Mouse (Mus musculus): ENCODE data around the gene Ski. TPM values are rescaled to one million over a fixed set of nuclear protein-coding genes. Genes with fewer than 3 reads are reported as not detected.

Ski gene
- polyA plus RNA-seq, 1 experiment from 2014 or later, result 22.6 TPM

- DNase-seq (ENCODE audit: low spot score) (peak; percentile 5), ATAC-seq (no peak)
- Histone ChIP-seq H3K4me3 (ENCODE audit: low read depth, low read length) (peak overlapping the region; percentile 92), H3K27me3 (replicated peaks; ENCODE audit: insufficient read depth, low read length) (no peaks in the 10 kb centered on the region), H3K27ac (ENCODE audit: low read length) (peak overlapping the region; percentile 97), H3K9me3 (ENCODE audit: low read length) (no peaks in the 10 kb centered on the region), H3K9ac (replicated peaks; ENCODE audit: low read depth) (peak overlapping the region; percentile 84), H3K4me1 (ENCODE audit: insufficient read depth, low read depth, low read length) (peaks cover 43% of the 10 kb centered on the region), H3K4me2 (replicated peaks; ENCODE audit: low read depth, low read length) (peak overlapping the region; percentile 83), H3K36me3 (ENCODE audit: insufficient read depth, low read length) (no peaks in the 10 kb centered on the region)
- WGBS, result 0% methylated on average over 7 of the region's 7 CpGs
- TF ChIP-seq EP300 (IDR thresholded peaks at IDR 0.05), result no peak
- no peak for TF ChIP-seq CTCF (IDR thresholded peaks at IDR 0.05)
Measured at GRCm38 (mm10) chr4:155221106-155221505, 1.3 kb downstream of the Ski start.

DNA sequence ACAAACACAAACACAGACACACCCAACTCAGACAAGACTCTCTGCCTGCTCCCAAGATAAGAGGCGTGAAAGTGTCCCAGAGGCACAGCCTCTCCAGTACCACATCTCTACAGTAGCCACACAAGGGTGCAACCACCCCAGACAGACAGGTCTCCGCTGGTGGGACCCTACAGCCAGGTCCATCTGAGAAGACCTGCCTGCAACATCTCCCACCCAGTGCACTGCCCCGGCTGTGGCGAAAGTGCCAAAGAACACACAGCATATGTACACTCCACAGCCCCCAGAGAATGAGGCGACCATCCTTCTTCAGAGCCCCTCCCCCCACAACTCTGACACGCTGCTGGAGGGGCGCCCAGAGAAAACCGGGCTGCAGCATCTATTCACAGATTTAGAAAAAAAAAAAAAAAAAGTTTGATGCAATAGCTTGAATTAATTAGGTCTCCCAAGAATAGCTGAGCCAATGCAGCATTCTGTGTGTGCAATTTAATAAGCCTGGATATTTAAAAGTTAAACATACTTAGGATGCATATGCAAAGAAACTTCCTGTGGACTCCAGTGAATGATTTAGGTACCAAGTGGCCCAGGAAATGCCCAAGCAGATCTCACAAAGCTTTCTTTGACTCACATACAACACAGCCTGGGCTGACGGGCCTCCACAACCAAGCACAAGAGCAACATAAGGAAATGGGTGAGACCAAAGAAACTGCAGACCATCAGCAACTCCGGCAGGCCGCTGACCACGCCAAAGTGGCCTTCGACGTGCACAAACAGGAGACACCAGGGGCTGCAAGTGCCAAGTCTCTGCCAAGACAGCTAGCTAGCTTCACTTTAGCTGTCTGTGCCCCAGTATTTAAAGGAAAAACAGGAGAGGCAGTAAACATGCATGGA, 1.9 kb downstream of the Ski start:
- peak overlapping the region; percentile 84 for H3K9ac ChIP-seq (replicated peaks; ENCODE audit: low read depth)
- no peaks in the 10 kb centered on the region for H3K36me3 ChIP-seq (ENCODE audit: insufficient read depth, low read length)
- peak overlapping the region; percentile 83 for H3K4me2 ChIP-seq (replicated peaks; ENCODE audit: low read depth, low read length)
- peaks cover 49% of the 10 kb centered on the region for H3K4me1 ChIP-seq (ENCODE audit: insufficient read depth, low read depth, low read length)
- no peaks in the 10 kb centered on the region for H3K9me3 ChIP-seq (ENCODE audit: low read length)
- TF ChIP-seq CTCF (IDR thresholded peaks at IDR 0.05) (no peak), EP300 (IDR thresholded peaks at IDR 0.05) (no peak)
- H3K27ac ChIP-seq (ENCODE audit: low read length), result peak overlapping the region; percentile 97
- no peaks in the 10 kb centered on the region for H3K27me3 ChIP-seq (replicated peaks; ENCODE audit: insufficient read depth, low read length)
- 6% methylated on average over 14 of the region's 14 CpGs for WGBS
- peak; percentile 45 for DNase-seq (ENCODE audit: low spot score)
- no peak for ATAC-seq
- H3K4me3 ChIP-seq (ENCODE audit: low read depth, low read length), result peak overlapping the region; percentile 92

GRCm38 (mm10) chr4:155219271-155220212, 2.9 kb downstream of the Ski start:
- peaks cover 57% of the 10 kb centered on the region for H3K4me1 ChIP-seq (ENCODE audit: insufficient read depth, low read depth, low read length)
- 18% methylated on average over 12 of the region's 12 CpGs for WGBS
- H3K9me3 ChIP-seq (ENCODE audit: low read length), result no peaks in the 10 kb centered on the region
- H3K36me3 ChIP-seq (ENCODE audit: insufficient read depth, low read length), result no peaks in the 10 kb centered on the region
- no peak for TF ChIP-seq EP300 (IDR thresholded peaks at IDR 0.05)
- no peak for TF ChIP-seq CTCF (IDR thresholded peaks at IDR 0.05)
- peak overlapping the region; percentile 6 for H3K9ac ChIP-seq (replicated peaks; ENCODE audit: low read depth)
- H3K27me3 ChIP-seq (replicated peaks; ENCODE audit: insufficient read depth, low read length), result no peaks in the 10 kb centered on the region
- peak overlapping the region; percentile 92 for H3K4me3 ChIP-seq (ENCODE audit: low read depth, low read length)
- ATAC-seq (no peak), DNase-seq (ENCODE audit: low spot score) (peak; percentile 26)
- peak overlapping the region; percentile 83 for H3K4me2 ChIP-seq (replicated peaks; ENCODE audit: low read depth, low read length)
- H3K27ac ChIP-seq (ENCODE audit: low read length), result peak overlapping the region; percentile 66

DNA sequence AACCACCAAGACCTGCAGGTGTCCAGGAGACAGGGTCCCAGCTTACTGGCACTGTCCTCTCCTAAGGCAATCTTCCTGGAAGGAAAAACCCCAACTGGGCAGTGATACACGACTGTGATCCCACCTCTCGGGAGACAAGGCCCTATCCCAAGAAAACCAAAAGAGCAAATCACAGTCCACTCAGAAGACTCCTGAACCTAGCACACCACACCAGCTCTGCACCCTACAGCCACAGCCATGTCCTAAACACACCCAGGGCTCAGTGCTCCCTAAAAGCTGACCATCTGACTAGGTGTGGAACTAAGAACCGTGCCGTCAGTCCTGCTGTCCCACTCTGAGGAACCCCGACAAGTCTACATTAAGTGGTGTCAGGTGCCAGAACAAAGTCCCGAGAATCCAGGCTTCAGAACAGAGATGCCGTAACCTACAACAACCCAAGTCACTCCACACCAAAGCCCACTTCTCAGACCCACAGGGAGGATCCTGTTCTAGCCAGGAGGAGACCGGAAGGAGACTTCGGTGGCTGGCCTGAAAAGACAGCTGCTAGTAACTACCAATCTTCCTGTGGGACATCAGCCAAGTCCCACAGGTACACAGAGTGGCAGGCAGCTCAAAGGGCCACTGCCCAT, 4.2 kb downstream of the Ski start:
- H3K27me3 ChIP-seq (replicated peaks; ENCODE audit: insufficient read depth, low read length), result no peaks in the 10 kb centered on the region
- no peak overlapping the region; the same call in 1 of the 2 replicates for H3K9ac ChIP-seq (replicated peaks; ENCODE audit: low read depth)
- ATAC-seq (no peak), DNase-seq (ENCODE audit: low spot score) (no peak)
- no peaks in the 10 kb centered on the region for H3K36me3 ChIP-seq (ENCODE audit: insufficient read depth, low read length)
- peaks cover 61% of the 10 kb centered on the region for H3K4me1 ChIP-seq (ENCODE audit: insufficient read depth, low read depth, low read length)
- no peaks in the 10 kb centered on the region for H3K9me3 ChIP-seq (ENCODE audit: low read length)
- H3K4me2 ChIP-seq (replicated peaks; ENCODE audit: low read depth, low read length), result peak overlapping the region; percentile 83
- 51% methylated on average over 9 of the region's 9 CpGs for WGBS
- TF ChIP-seq CTCF (IDR thresholded peaks at IDR 0.05) (no peak), EP300 (IDR thresholded peaks at IDR 0.05) (no peak)
- peak overlapping the region; percentile 92 for H3K4me3 ChIP-seq (ENCODE audit: low read depth, low read length)
- H3K27ac ChIP-seq (ENCODE audit: low read length), result peak overlapping the region; percentile 73

DNA sequence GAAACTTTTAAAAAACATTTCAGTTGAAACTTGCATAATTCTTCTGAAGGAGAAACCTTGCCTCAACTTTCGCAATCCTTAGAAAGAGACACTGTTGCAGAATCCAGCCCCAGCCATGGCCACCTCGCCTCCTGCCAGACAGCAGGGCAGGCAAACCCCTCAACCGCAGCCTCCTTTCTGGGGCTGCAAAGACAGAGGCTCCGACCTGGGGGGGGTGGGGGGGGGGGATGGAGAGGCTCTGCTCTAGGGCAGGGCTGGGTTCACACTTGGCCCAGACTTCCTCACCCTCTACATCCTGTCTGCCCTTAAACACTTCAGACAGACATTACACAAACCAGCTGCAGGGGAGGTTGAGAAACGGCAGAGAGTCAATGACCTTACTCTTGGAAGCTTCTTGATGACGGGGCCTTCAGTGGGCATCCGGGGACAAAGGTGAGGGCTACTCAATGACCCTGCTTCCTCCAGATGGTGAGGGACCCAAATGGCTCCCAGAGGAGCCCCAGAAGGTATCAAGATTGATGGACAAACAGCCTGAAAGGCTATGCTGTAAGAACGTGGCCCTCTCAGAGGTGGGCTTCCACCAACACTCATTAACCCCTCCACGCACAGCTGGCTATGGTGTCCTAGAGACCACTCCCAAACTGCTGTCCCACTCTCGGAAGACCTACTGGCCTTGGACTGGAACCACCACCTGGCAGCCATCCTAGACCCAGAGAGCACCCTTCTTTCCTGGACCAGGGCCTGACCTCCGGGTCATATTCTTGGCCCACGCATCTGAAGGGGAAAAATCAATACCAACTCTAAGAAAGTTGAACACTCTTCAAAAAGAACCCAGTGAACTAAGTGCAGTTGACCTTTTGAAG, 4.9 kb downstream of the Ski start:
- H3K9me3 ChIP-seq (ENCODE audit: low read length), result no peaks in the 10 kb centered on the region
- DNase-seq (ENCODE audit: low spot score), result peak; percentile 90
- WGBS, result 21% methylated on average over 12 of the region's 12 CpGs
- TF ChIP-seq EP300 (IDR thresholded peaks at IDR 0.05) (peak; percentile 71; the same call in 1 of the 2 replicates), CTCF (IDR thresholded peaks at IDR 0.05) (no peak)
- peak; percentile 70 for ATAC-seq
- no peak overlapping the region for H3K9ac ChIP-seq (replicated peaks; ENCODE audit: low read depth)
- peak overlapping the region; percentile 92; the same call in 1 of the 2 replicates for H3K4me3 ChIP-seq (ENCODE audit: low read depth, low read length)
- peaks cover 65% of the 10 kb centered on the region for H3K4me1 ChIP-seq (ENCODE audit: insufficient read depth, low read depth, low read length)
- H3K36me3 ChIP-seq (ENCODE audit: insufficient read depth, low read length), result no peaks in the 10 kb centered on the region
- no peaks in the 10 kb centered on the region for H3K27me3 ChIP-seq (replicated peaks; ENCODE audit: insufficient read depth, low read length)
- peak overlapping the region; percentile 73 for H3K27ac ChIP-seq (ENCODE audit: low read length)
- H3K4me2 ChIP-seq (replicated peaks; ENCODE audit: low read depth, low read length), result peak overlapping the region; percentile 83
